Mouse (Mus musculus) ES-E14 (cell line): ENCODE data around the gene Grm1. TPM values are rescaled to one million over a fixed set of nuclear protein-coding genes. Genes with fewer than 3 reads are reported as not detected.
A peak's percentile ranks its signal among the peaks of the same experiment; 100 is the strongest.

Experiments used
- DNase-seq: peaks from one replicate; pipeline ENCODE4 v3.0.0-alpha.2; 2013; ENCODE audit warnings: low read depth, low spot score
- H3K27ac ChIP-seq: 2 replicates; pipeline ENCODE4 v1.5.1; 2012; ENCODE audit warnings: low read depth, mild to moderate bottlenecking, low read length, moderate library complexity, mixed read lengths; ENCODE audit not compliant: poor library complexity, insufficient read depth, severe bottlenecking
- H3K36me3 ChIP-seq: 2 replicates; pipeline ENCODE4 v1.6.1; 2012; ENCODE audit warnings: mild to moderate bottlenecking, low read length, moderate library complexity, mixed read lengths; ENCODE audit not compliant: control insufficient read depth, poor library complexity, insufficient read depth, severe bottlenecking
- H3K4me1 ChIP-seq, 2 experiments: fragments of 150-350 bp in 1 of 2; sonication (generic) in 1 of 2; 2 replicates each; pipeline ENCODE4 v1.6.1; 2012; ENCODE audit warnings: low read length in 2 of 2, mild to moderate bottlenecking in 1 of 2, mixed read lengths in 1 of 2; ENCODE audit not compliant: control insufficient read depth in 2 of 2, insufficient read depth in 2 of 2, poor library complexity in 1 of 2
- H3K4me3 ChIP-seq, 2 experiments: fragments of 150-350 bp in 1 of 2; sonication (generic) in 1 of 2; 2 replicates each; pipeline ENCODE4 v1.5.1; 2012; ENCODE audit warnings: low read length in 2 of 2, low read depth in 1 of 2, mild to moderate bottlenecking in 1 of 2, mixed read lengths in 1 of 2; ENCODE audit not compliant: insufficient read depth in 1 of 2, poor library complexity in 1 of 2, severe bottlenecking in 1 of 2
- H3K9ac ChIP-seq: 2 replicates; pipeline ENCODE4 v1.6.1; 2012; ENCODE audit warnings: low read depth, mild to moderate bottlenecking, low read length, mixed read lengths; ENCODE audit not compliant: poor library complexity, insufficient read depth, severe bottlenecking
- H3K9me3 ChIP-seq: fragments of 150-350 bp; sonication (generic); 2 replicates; pipeline ENCODE4 v1.6.1; 2012; ENCODE audit warnings: low read depth, mild to moderate bottlenecking, low read length; ENCODE audit not compliant: control insufficient read depth, insufficient read depth
- CHD2 ChIP-seq: IDR thresholded peaks from 2 replicates; pipeline ENCODE4 v1.6.1; 2014; ENCODE audit warnings: mild to moderate bottlenecking, low read depth, low read length, inconsistent platforms
- HCFC1 ChIP-seq: IDR thresholded peaks from 2 replicates; pipeline ENCODE4 v1.6.1; 2012; ENCODE audit warnings: low read length, inconsistent platforms, borderline replicate concordance; ENCODE audit not compliant: insufficient read depth
- MAFK ChIP-seq: IDR thresholded peaks from 2 replicates; pipeline ENCODE4 v1.6.1; 2014; ENCODE audit warnings: mild to moderate bottlenecking, low read depth, low read length, inconsistent platforms; ENCODE audit not compliant: insufficient read depth
- ZC3H11A ChIP-seq: IDR thresholded peaks from 2 replicates; pipeline ENCODE4 v1.6.1; 2012; ENCODE audit warnings: low read depth, mild to moderate bottlenecking, inconsistent platforms, low read length, borderline replicate concordance
- ZNF384 ChIP-seq: IDR thresholded peaks from 2 replicates; pipeline ENCODE4 v1.6.1; 2012; ENCODE audit warnings: low read depth, low read length, inconsistent platforms
- in situ Hi-C, 2 experiments: fragments of 600-800 bp; cut with MboI; formaldehyde crosslinking; loops; one replicate each; pipeline ENCODE4 v1.15.1; 2025; ENCODE audit warnings: low sequenced_read_pairs in 2 of 2, inconsistent platforms in 1 of 2; ENCODE audit not compliant: unreplicated experiment in 2 of 2
- total RNA-seq: library from RNA; depleted of rRNA; stranded (reverse); fragments of 300-350 nt; gene quantifications from 2 replicates; pipeline ENCODE4 v1.2.3, GENCODE M21; 2012

The Grm1 gene
- total RNA-seq, 1 experiment = not detected

DNA sequence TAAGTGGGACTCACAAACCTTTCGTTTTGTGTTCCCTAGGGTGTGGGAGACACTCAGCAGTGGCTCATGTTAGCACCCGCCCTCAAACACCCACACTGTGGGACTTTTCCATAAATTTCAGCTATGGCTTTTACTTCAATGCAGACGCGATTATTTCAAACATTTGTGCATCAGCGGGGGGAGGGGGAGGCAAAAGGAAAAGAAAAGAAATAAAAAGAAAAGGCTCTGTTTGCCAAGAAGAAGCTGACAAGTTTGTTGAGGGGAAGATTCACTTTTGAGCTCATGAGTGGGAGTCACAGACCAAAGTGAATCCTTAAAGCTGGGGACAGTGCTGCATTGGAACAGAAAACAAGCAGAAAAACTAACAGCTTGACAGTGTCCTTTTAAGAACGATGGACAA is 384.7 kb downstream of the Grm1 start:
- no peaks in the 10 kb centered on the region for H3K4me1 ChIP-seq
- H3K9me3 ChIP-seq = no peaks in the 10 kb centered on the region
- TF ChIP-seq ZC3H11A (no peak), HCFC1 (no peak), ZNF384 (no peak), MAFK (no peak), CHD2 (no peak)
- no peak overlapping the region for H3K27ac ChIP-seq
- no peak overlapping the region for H3K4me3 ChIP-seq
- in situ Hi-C loops = no loop called here
- DNase-seq = no peak
- H3K36me3 ChIP-seq = no peaks in the 10 kb centered on the region
- no peak overlapping the region for H3K9ac ChIP-seq

- no peak for DNase-seq
- Histone ChIP-seq H3K27ac (no peak overlapping the region), H3K4me1 (peaks cover 0 to 6% of the 10 kb centered on the region in 2 experiments; a peak in 1 of 4 replicates), H3K9me3 (no peaks in the 10 kb centered on the region), H3K9ac (no peak overlapping the region), H3K36me3 (no peaks in the 10 kb centered on the region), H3K4me3 (peak overlapping the region in 1 of 2 experiments; percentile 48; a peak in 1 of 4 replicates)
- TF ChIP-seq HCFC1 (no peak), CHD2 (no peak), MAFK (no peak), ZC3H11A (no peak), ZNF384 (no peak)
- in situ Hi-C loops = no loop called here
Observed at GRCm38 (mm10) chr10:10689668-10690223, 392.4 kb downstream of the Grm1 start.

- Histone ChIP-seq H3K27ac (no peak overlapping the region), H3K36me3 (no peaks in the 10 kb centered on the region), H3K4me3 (peak overlapping the region; percentile 45 to 48; a peak in 3 of 4 replicates), H3K9ac (no peak overlapping the region), H3K9me3 (no peaks in the 10 kb centered on the region), H3K4me1 (peaks cover 0 to 6% of the 10 kb centered on the region in 2 experiments; a peak in 1 of 4 replicates)
- in situ Hi-C loops = no loop called here
- DNase-seq = no peak
- TF ChIP-seq CHD2 (no peak), ZNF384 (no peak), MAFK (no peak), ZC3H11A (no peak), HCFC1 (no peak)
Observed at GRCm38 (mm10) chr10:10688907-10689667, 393.1 kb downstream of the Grm1 start.

DNA sequence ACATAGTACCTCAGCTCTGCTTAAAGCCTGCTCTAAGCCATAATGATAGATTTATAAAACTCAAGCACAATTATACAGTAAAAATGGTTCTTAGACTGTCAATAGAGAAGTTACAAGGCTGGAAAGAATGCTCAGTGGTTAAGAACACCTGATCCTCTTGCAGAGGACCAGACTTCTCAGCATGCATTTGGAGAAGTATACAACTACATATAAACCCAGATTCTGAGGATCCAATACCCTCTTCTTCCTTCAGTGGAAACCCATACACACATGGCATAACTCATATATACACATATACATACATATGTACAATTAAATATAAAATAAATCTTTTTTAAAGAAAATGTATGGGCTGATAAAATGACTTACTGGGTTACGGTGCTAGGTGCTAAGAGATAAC is 401.1 kb downstream of the Grm1 start, which contains the start of gene Gm10944:
Gm10944 (plus strand) TSS at position 301 of the 400 bp plus-strand sequence.
- in situ Hi-C loops = no loop called here

More for the DNA sequence above, 401.1 kb downstream of the Grm1 start, which contains the start of gene Gm10944:
- Histone ChIP-seq H3K36me3 (no peaks in the 10 kb centered on the region), H3K9ac (no peak within 1 kb of the TSS), H3K27ac (no peak within 1 kb of the TSS), H3K9me3 (no peaks in the 10 kb centered on the region), H3K4me3 (no peak within 1 kb of the TSS), H3K4me1 (no peaks in the 10 kb centered on the region)
- DNase-seq = no peak
- TF ChIP-seq ZC3H11A = no peak
- TF ChIP-seq MAFK = no peak
- no peak for TF ChIP-seq CHD2
- TF ChIP-seq HCFC1 = no peak
- no peak for TF ChIP-seq ZNF384
